Mouse (Mus musculus): Measurements from ENCODE around the gene Pym1. TPM values are rescaled to one million over a fixed set of nuclear protein-coding genes. Genes with fewer than 3 reads are reported as not detected.
A peak's percentile ranks its signal among the peaks of the same experiment; 100 is the strongest.

Pym1 gene
- total RNA-seq, 2 experiments from 2014 or later = 27.1 to 27.8 TPM

- Histone ChIP-seq H3K4me3 (no peak overlapping the region), H3K27ac (no peak overlapping the region)
- no peak for DNase-seq (ENCODE audit: extremely low spot score in 1 of 2, low spot score in 2 of 2)
- no peak for TF ChIP-seq CTCF (IDR thresholded peaks at IDR 0.05)
- intact Hi-C loops (cut with DNase I) = no loop called here
Measured at GRCm38 (mm10) chr10:128728059-128728458, 19.6 kb upstream of the Pym1 start.

- intact Hi-C loops (cut with DNase I) = loop anchor here (1.0 to 5.0 kb wide), 2 partner anchors 164 to 246 kb away; no protein-coding TSS in a partner anchor
- H3K4me3 ChIP-seq = no peak overlapping the region
- DNase-seq (ENCODE audit: extremely low spot score in 1 of 2, low spot score in 2 of 2) = peak; percentile 41 to 66
- TF ChIP-seq CTCF (IDR thresholded peaks at IDR 0.05) = peak; percentile 88
- no peak overlapping the region for H3K27ac ChIP-seq
Measured at GRCm38 (mm10) chr10:128731002-128731433, 16.7 kb upstream of the Pym1 start.

- intact Hi-C loops (cut with DNase I) = loop anchor here (1.0 to 5.0 kb wide), 2 partner anchors 163 to 245 kb away; no protein-coding TSS in a partner anchor
- H3K4me3 ChIP-seq = no peak overlapping the region
- no peak overlapping the region for H3K27ac ChIP-seq
- no peak for DNase-seq (ENCODE audit: extremely low spot score in 1 of 2, low spot score in 2 of 2)
- no peak for TF ChIP-seq CTCF (IDR thresholded peaks at IDR 0.05)
Measured at GRCm38 (mm10) chr10:128731992-128732391, 15.7 kb upstream of the Pym1 start.

GRCm38 (mm10) chr10:128737435-128737834, 10.3 kb upstream of the Pym1 start:
- no peak for DNase-seq (ENCODE audit: extremely low spot score in 1 of 2, low spot score in 2 of 2)
- Histone ChIP-seq H3K27ac (no peak overlapping the region), H3K4me3 (peak overlapping the region; percentile 33)
- TF ChIP-seq CTCF (IDR thresholded peaks at IDR 0.05) = no peak
- intact Hi-C loops (cut with DNase I) = no loop called here

- Histone ChIP-seq H3K4me3 (no peak overlapping the region), H3K27ac (no peak overlapping the region)
- no peak for TF ChIP-seq CTCF (IDR thresholded peaks at IDR 0.05)
- DNase-seq (ENCODE audit: extremely low spot score in 1 of 2, low spot score in 2 of 2) = no peak
- intact Hi-C loops (cut with DNase I) = no loop called here
Measured at GRCm38 (mm10) chr10:128740296-128740695, 7.4 kb upstream of the Pym1 start.

- Histone ChIP-seq H3K4me3 (no peak overlapping the region), H3K27ac (no peak overlapping the region)
- intact Hi-C loops (cut with DNase I) = no loop called here
- DNase-seq (ENCODE audit: extremely low spot score in 1 of 2, low spot score in 2 of 2) = no peak
- TF ChIP-seq CTCF (IDR thresholded peaks at IDR 0.05) = no peak
Measured at GRCm38 (mm10) chr10:128742616-128743015, 5.1 kb upstream of the Pym1 start.

- no peak for DNase-seq (ENCODE audit: extremely low spot score in 1 of 2, low spot score in 2 of 2)
- intact Hi-C loops (cut with DNase I) = no loop called here
- peak overlapping the region; percentile 54 for H3K27ac ChIP-seq
- peak overlapping the region; percentile 83 for H3K4me3 ChIP-seq
- no peak for TF ChIP-seq CTCF (IDR thresholded peaks at IDR 0.05)
Measured at GRCm38 (mm10) chr10:128743235-128743634, 4.5 kb upstream of the Pym1 start.

GRCm38 (mm10) chr10:128743791-128744191, 3.9 kb upstream of the Pym1 start:
- TF ChIP-seq CTCF (IDR thresholded peaks at IDR 0.05) = no peak
- intact Hi-C loops (cut with DNase I) = no loop called here
- Histone ChIP-seq H3K27ac (peak overlapping the region; percentile 54), H3K4me3 (peak overlapping the region; percentile 83)
- DNase-seq (ENCODE audit: extremely low spot score in 1 of 2, low spot score in 2 of 2) = peak; percentile 44 to 50

GRCm38 (mm10) chr10:128744211-128744610, 3.5 kb upstream of the Pym1 start:
- intact Hi-C loops (cut with DNase I) = no loop called here
- no peak for DNase-seq (ENCODE audit: extremely low spot score in 1 of 2, low spot score in 2 of 2)
- Histone ChIP-seq H3K27ac (peak overlapping the region; percentile 54), H3K4me3 (peak overlapping the region; percentile 83)
- no peak for TF ChIP-seq CTCF (IDR thresholded peaks at IDR 0.05)

- H3K27ac ChIP-seq = peak within 1 kb of the TSS; percentile 54
- intact Hi-C loops (cut with DNase I) = no loop called here
Measured at GRCm38 (mm10) chr10:128744680-128745601, 2.7 kb upstream of the Pym1 start, which contains the start of gene Dgka. TSS of gene Dgka (minus strand) at chr10:128744855.

GRCm38 (mm10) chr10:128745946-128746613, 1.6 kb upstream of the Pym1 start:
- intact Hi-C loops (cut with DNase I) = no loop called here
- Histone ChIP-seq H3K4me3 (no peak overlapping the region), H3K27ac (no peak overlapping the region)
- no peak for DNase-seq (ENCODE audit: extremely low spot score in 1 of 2, low spot score in 2 of 2)
- TF ChIP-seq CTCF (IDR thresholded peaks at IDR 0.05) = no peak

More at GRCm38 (mm10) chr10:128744680-128745601, 2.7 kb upstream of the Pym1 start, which contains the start of gene Dgka:
- no peak for DNase-seq (ENCODE audit: extremely low spot score in 1 of 2, low spot score in 2 of 2)
- peak; percentile 54 for TF ChIP-seq CTCF (IDR thresholded peaks at IDR 0.05)
- H3K4me3 ChIP-seq = peak within 1 kb of the TSS; percentile 83
